Mouse (Mus musculus): ENCODE measurements around the gene Ppp3ca.
A peak's percentile ranks its signal among the peaks of the same experiment; 100 is the strongest.
"Not testable (repeated sequence)": the region's sequence is repeated elsewhere in the genome, so short reads cannot be mapped to it uniquely, and the experiment has no call there.

The Ppp3ca gene

GRCm38 (mm10) chr3:136688101-136688586 lies 18.2 kb downstream of the Ppp3ca start:
- no peak for DNase-seq

GRCm38 (mm10) chr3:136689793-136690543 lies 20.0 kb downstream of the Ppp3ca start:
- DNase-seq = no peak

GRCm38 (mm10) chr3:136691984-136692383 lies 22.1 kb downstream of the Ppp3ca start:
- no peak for DNase-seq

GRCm38 (mm10) chr3:136693547-136693946 lies 23.6 kb downstream of the Ppp3ca start:
- DNase-seq = no peak

- DNase-seq = no peak
These were observed 27.8 kb downstream of the Ppp3ca start for GRCm38 (mm10) chr3:136697626-136698191.

GRCm38 (mm10) chr3:136699711-136700110 lies 29.8 kb downstream of the Ppp3ca start:
- not testable (repeated sequence) for DNase-seq

GRCm38 (mm10) chr3:136700447-136701009 lies 30.6 kb downstream of the Ppp3ca start:
- peak; percentile 23 to 37 for DNase-seq

- no peak for DNase-seq
These were observed 32.9 kb downstream of the Ppp3ca start for GRCm38 (mm10) chr3:136702861-136703260.

- DNase-seq = no peak
These were observed 34.8 kb downstream of the Ppp3ca start for GRCm38 (mm10) chr3:136704515-136705247.

- no peak for DNase-seq
These were observed 36.1 kb downstream of the Ppp3ca start for GRCm38 (mm10) chr3:136706048-136706447.

- no peak for DNase-seq
These were observed 36.8 kb downstream of the Ppp3ca start for GRCm38 (mm10) chr3:136706771-136707170.

- no peak for DNase-seq
These were observed 37.5 kb downstream of the Ppp3ca start for GRCm38 (mm10) chr3:136707222-136708019.

GRCm38 (mm10) chr3:136708230-136708629 lies 38.3 kb downstream of the Ppp3ca start:
- DNase-seq = no peak

- DNase-seq = no peak
These were observed 40.5 kb downstream of the Ppp3ca start for GRCm38 (mm10) chr3:136710310-136710906.

- DNase-seq = no peak
These were observed 44.5 kb downstream of the Ppp3ca start for GRCm38 (mm10) chr3:136714307-136715039.

GRCm38 (mm10) chr3:136716247-136716646 lies 46.3 kb downstream of the Ppp3ca start:
- no peak for DNase-seq

- no peak for DNase-seq
These were observed 48.5 kb downstream of the Ppp3ca start for GRCm38 (mm10) chr3:136718412-136718811.

- no peak for DNase-seq
These were observed 51.3 kb downstream of the Ppp3ca start for GRCm38 (mm10) chr3:136721241-136721640.

GRCm38 (mm10) chr3:136721804-136722427 lies 52.0 kb downstream of the Ppp3ca start:
- no peak for DNase-seq

GRCm38 (mm10) chr3:136722493-136722892 lies 52.6 kb downstream of the Ppp3ca start:
- no peak for DNase-seq
